8 mouse cellular contexts compared by ENCODE assay signal in the genomic region with DNA sequence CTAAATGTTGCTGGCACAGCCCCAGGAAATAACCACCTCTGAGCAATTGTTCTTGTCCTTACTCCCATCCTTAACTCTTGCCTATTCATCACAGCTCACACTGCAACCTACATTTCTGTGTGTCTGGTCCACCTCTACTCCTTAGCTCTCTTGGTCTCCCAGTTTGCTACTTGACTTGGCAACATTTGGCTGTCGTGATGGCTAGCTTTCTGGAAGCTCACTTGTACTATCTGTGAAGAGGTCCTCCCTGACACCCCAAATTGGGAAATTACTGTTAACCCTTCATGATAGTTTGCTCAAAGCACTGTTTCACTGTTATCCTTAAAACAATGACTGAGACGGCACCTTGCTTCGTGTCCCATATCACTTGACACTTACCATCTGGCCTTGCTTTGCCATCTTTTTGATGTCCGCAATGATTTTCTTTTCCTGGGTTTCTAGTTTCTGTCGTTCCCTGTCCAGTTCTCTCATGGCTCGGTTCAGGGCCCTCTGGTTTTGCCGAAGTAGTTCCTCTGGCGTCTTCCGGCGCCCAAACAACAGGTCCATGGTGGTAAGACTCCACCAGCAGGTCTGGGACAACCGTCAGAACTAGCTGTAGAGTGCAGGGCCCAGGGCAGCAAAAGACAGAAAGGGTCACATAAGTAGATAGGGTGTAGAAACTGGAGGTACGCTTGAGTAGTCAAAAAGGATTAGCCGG. TPM values are rescaled to one million over a fixed set of nuclear protein-coding genes. Genes with fewer than 3 reads are reported as not detected.
DNase-seq lines count a peak whose midpoint lies in the region; ATAC-seq and TF ChIP-seq lines count a peak whose summit lies in the region.

No protein-coding gene starts in this region.

- H3K36me3 ChIP-seq in testis, adult 2 months (ENCODE audit: control insufficient read depth, insufficient read depth, low read length): peaks cover 6% of the 10 kb centered on the region
- H3K36me3 ChIP-seq in limb, embryonic 15.5 days: peaks cover 67% of the 10 kb centered on the region
- H3K36me3 ChIP-seq in stomach, postnatal 0 days (ENCODE audit: control insufficient read depth, insufficient read depth, low read length): peaks cover 36% of the 10 kb centered on the region

- H3K27ac ChIP-seq in testis, adult 2 months (ENCODE audit: control insufficient read depth, insufficient read depth, low read depth, low read length): peak overlapping the region; percentile 94
- peak overlapping the region; percentile 93 for H3K27ac ChIP-seq in limb, embryonic 15.5 days
- peak overlapping the region; percentile 96 for H3K27ac ChIP-seq in stomach, postnatal 0 days (replicated peaks)

- H3K27me3 ChIP-seq in testis, adult 2 months (ENCODE audit: control insufficient read depth, insufficient read depth, low read length): no peaks in the 10 kb centered on the region
- no peaks in the 10 kb centered on the region for H3K27me3 ChIP-seq in limb, embryonic 15.5 days
- no peaks in the 10 kb centered on the region for H3K27me3 ChIP-seq in stomach, postnatal 0 days (ENCODE audit: control insufficient read depth, insufficient read depth, low read length)

- no peak for TF ChIP-seq EP300 in stomach, postnatal 0 days (optimal IDR thresholded peaks at IDR 0.05)

- no peak for TF ChIP-seq POLR2A in testis, adult 2 months (IDR thresholded peaks at IDR 0.05; ENCODE audit: control insufficient read depth, low read depth, low read length)

- peak overlapping the region; percentile 75 for H3K4me2 ChIP-seq in limb, embryonic 15.5 days
- peak overlapping the region; percentile 74 for H3K4me2 ChIP-seq in stomach, postnatal 0 days (replicated peaks; ENCODE audit: low read depth)

- H3K9ac ChIP-seq in limb, embryonic 15.5 days: peak overlapping the region; percentile 69
- H3K9ac ChIP-seq in stomach, postnatal 0 days (ENCODE audit: low read length): peak overlapping the region; percentile 79

- no peak for TF ChIP-seq CTCF in testis, adult 2 months (IDR thresholded peaks at IDR 0.05; ENCODE audit: control insufficient read depth, insufficient read depth, insufficient replicate concordance, low read depth, low read length)
- no peak for TF ChIP-seq CTCF in stomach, postnatal 0 days (IDR thresholded peaks at IDR 0.05; ENCODE audit: low read depth)

- H3K9me3 ChIP-seq in limb, embryonic 15.5 days: no peaks in the 10 kb centered on the region
- no peaks in the 10 kb centered on the region for H3K9me3 ChIP-seq in stomach, postnatal 0 days (ENCODE audit: control insufficient read depth, low read length)

- H3K4me1 ChIP-seq in testis, adult 2 months (ENCODE audit: control insufficient read depth, insufficient read depth, low read length): peaks cover 21% of the 10 kb centered on the region
- peaks cover 38% of the 10 kb centered on the region for H3K4me1 ChIP-seq in limb, embryonic 15.5 days
- H3K4me1 ChIP-seq in stomach, postnatal 0 days (replicated peaks; ENCODE audit: control insufficient read depth, insufficient read depth): peaks cover 6% of the 10 kb centered on the region; the same call in 1 of the 2 replicates

- 46% methylated on average over 13 of the region's 13 CpGs for WGBS in limb, embryonic 15.5 days
- 31% methylated on average over 13 of the region's 13 CpGs for WGBS in stomach, postnatal 0 days

- H3K4me3 ChIP-seq in testis, adult 2 months (ENCODE audit: control insufficient read depth, low read depth, low read length): peak overlapping the region; percentile 93
- H3K4me3 ChIP-seq in limb, embryonic 15.5 days: peak overlapping the region; percentile 56
- H3K4me3 ChIP-seq in stomach, postnatal 0 days (ENCODE audit: low read depth, low read length): peak overlapping the region; percentile 57

- intact Hi-C loops in gastrocnemius, postnatal 14 days (cut with DNase I; ENCODE audit: low total_unique reads): no loop called here

- DNase-seq in cerebellum, postnatal 14 days: peak; percentile 26 to 43
- DNase-seq in cerebellum, postnatal 4 days (ENCODE audit: low spot score in 2 of 2): no peak
- no peak for DNase-seq in testis, postnatal 10 days (ENCODE audit: low spot score)
- DNase-seq in stomach, postnatal 0 days (ENCODE audit: low spot score): no peak
- DNase-seq in layer of hippocampus, postnatal 14 days (ENCODE audit: low spot score in 2 of 2): no peak
- DNase-seq in gastrocnemius, postnatal 14 days: no peak

- no peak for ATAC-seq in limb, embryonic 15.5 days (ENCODE audit: insufficient number of reproducible peaks, low FRiP score, low TSS enrichment, low read depth)
- ATAC-seq in stomach, postnatal 0 days (ENCODE audit: low FRiP score, low TSS enrichment): no peak

RNA-seq across cellular contexts. Expression of gene Chmp2a, which starts 1.0 kb away (rescaled TPM):
- 107 and 115 TPM in 2 replicates for polyA plus RNA-seq in testis, adult 2 months (2012; rRNA removed)
- polyA plus RNA-seq in limb, embryonic 15.5 days (2015; fragmentation: Nextera tagmentation; extraction: Ambion mirVana): 179 and 185 TPM in 2 replicates
- polyA plus RNA-seq in stomach, postnatal 0 days (2015; fragmentation: Nextera tagmentation; extraction: Ambion mirVana): 271 and 287 TPM in 2 replicates
- total RNA-seq in layer of hippocampus, postnatal 14 days (2021): 100 to 1,000 TPM; 143 to 149 TPM
- 100 to 1,000 TPM in 1 of 2 experiments, 10 to 100 TPM in 1; 95.6 to 103 TPM for total RNA-seq in gastrocnemius, postnatal 14 days (2021)

RNA-seq across cellular contexts. Expression of gene Ube2m, which starts 4.5 kb away (rescaled TPM):
- polyA plus RNA-seq in testis, adult 2 months (2012; rRNA removed): 377 and 399 TPM in 2 replicates
- 102 and 104 TPM in 2 replicates for polyA plus RNA-seq in limb, embryonic 15.5 days (2015; fragmentation: Nextera tagmentation; extraction: Ambion mirVana)
- 90.9 and 93.4 TPM in 2 replicates for polyA plus RNA-seq in stomach, postnatal 0 days (2015; fragmentation: Nextera tagmentation; extraction: Ambion mirVana)
- total RNA-seq in layer of hippocampus, postnatal 14 days (2021): 100 to 1,000 TPM; 199 to 212 TPM
- 100 to 1,000 TPM; 141 to 149 TPM for total RNA-seq in gastrocnemius, postnatal 14 days (2021)

RNA-seq across cellular contexts. Expression of gene Mzf1, which starts 21.0 kb away (rescaled TPM):
- 7.5 and 8.2 TPM in 2 replicates for polyA plus RNA-seq in testis, adult 2 months (2012; rRNA removed)
- polyA plus RNA-seq in limb, embryonic 15.5 days (2015; fragmentation: Nextera tagmentation; extraction: Ambion mirVana): 2.5 and 3.7 TPM in 2 replicates
- 0.93 and 1.3 TPM in 2 replicates for polyA plus RNA-seq in stomach, postnatal 0 days (2015; fragmentation: Nextera tagmentation; extraction: Ambion mirVana)
- total RNA-seq in layer of hippocampus, postnatal 14 days (2021): 10 to 100 TPM; 13.7 to 17.4 TPM
- total RNA-seq in gastrocnemius, postnatal 14 days (2021): under 1 TPM; 0.80 to 0.98 TPM

RNA-seq across cellular contexts. Expression of gene Zbtb45, which starts 23.8 kb away (rescaled TPM):
- 4.3 and 5.6 TPM in 2 replicates for polyA plus RNA-seq in testis, adult 2 months (2012; rRNA removed)
- polyA plus RNA-seq in limb, embryonic 15.5 days (2015; fragmentation: Nextera tagmentation; extraction: Ambion mirVana): 23.7 and 25.2 TPM in 2 replicates
- polyA plus RNA-seq in stomach, postnatal 0 days (2015; fragmentation: Nextera tagmentation; extraction: Ambion mirVana): 8.5 and 9.5 TPM in 2 replicates
- total RNA-seq in layer of hippocampus, postnatal 14 days (2021): 10 to 100 TPM; 27.8 to 30.9 TPM
- 1 to 10 TPM; 4.7 to 5.1 TPM for total RNA-seq in gastrocnemius, postnatal 14 days (2021)

RNA-seq across cellular contexts. Expression of gene Trim28, which starts 34.7 kb away (rescaled TPM):
- polyA plus RNA-seq in testis, adult 2 months (2012; rRNA removed): 507 and 516 TPM in 2 replicates
- polyA plus RNA-seq in limb, embryonic 15.5 days (2015; fragmentation: Nextera tagmentation; extraction: Ambion mirVana): 189 and 243 TPM in 2 replicates
- 93.7 and 105 TPM in 2 replicates for polyA plus RNA-seq in stomach, postnatal 0 days (2015; fragmentation: Nextera tagmentation; extraction: Ambion mirVana)
- 100 to 1,000 TPM; 236 to 244 TPM for total RNA-seq in layer of hippocampus, postnatal 14 days (2021)
- 10 to 100 TPM; 67.0 to 85.9 TPM for total RNA-seq in gastrocnemius, postnatal 14 days (2021)

Comparison
In these comparisons a context has a peak if more than half of its experiments do, and no peak if none do; other contexts are left out.
1. DNase-seq: peak in cerebellum, postnatal 14 days (2 of 2); none in cerebellum, postnatal 4 days (0 of 2), testis, postnatal 10 days (single experiment), stomach, postnatal 0 days (single experiment), layer of hippocampus, postnatal 14 days (0 of 2) and gastrocnemius, postnatal 14 days (single experiment).
2. Peak in every context shown above with its lines, with median percentiles within 50 percentile points of each other: H3K27ac ChIP-seq and H3K4me3 ChIP-seq.